Mouse (Mus musculus) liver, embryonic 14.5 days (tissue): ENCODE data around the gene Nptx1.

ENCODE experiments used
- CTCF ChIP-seq: IDR thresholded peaks from 2 replicates; pipeline ENCODE4 v1.5.1; 2016; ENCODE audit warnings: antibody characterized with exemption, low read depth, control low read depth
- EP300 ChIP-seq: IDR thresholded peaks from 2 replicates; pipeline ENCODE4 v1.6.1; 2016; ENCODE audit warnings: antibody characterized with exemption, low read depth

GRCm38 (mm10) chr11:119558870-119559610 is 11.5 kb upstream of the Nptx1 start:
- TF ChIP-seq CTCF (no peak), EP300 (no peak)
